Mouse (Mus musculus) heart, postnatal 0 days (tissue): ENCODE measurements around the gene Tmem8b. TPM values are rescaled to one million over a fixed set of nuclear protein-coding genes. Genes with fewer than 3 reads are reported as not detected.
A peak's percentile ranks its signal among the peaks of the same experiment; 100 is the strongest.

Experiments
- ATAC-seq: fragments of 200-750 bp; cut with Nextera tagmentation; 2 replicates; pipeline ENCODE4 v1.8.0; 2017; ENCODE audit warnings: low read depth, moderate number of reproducible peaks, moderate library complexity; ENCODE audit not compliant: insufficient read depth
- DNase-seq: peaks from one replicate; pipeline ENCODE4 v3.0.0-alpha.2; 2016; ENCODE audit warnings: low spot score
- H3K27ac ChIP-seq: fragments of 300-500 bp; sonication (generic); 2 replicates; pipeline ENCODE4 v1.5.1; 2014; ENCODE audit warnings: low read depth, mild to moderate bottlenecking
- H3K27me3 ChIP-seq: fragments of 300-500 bp; sonication (generic); 2 replicates; pipeline ENCODE4 v1.6.1; 2014; ENCODE audit warnings: low read length, mixed read lengths; ENCODE audit not compliant: control insufficient read depth, insufficient read depth
- H3K36me3 ChIP-seq: fragments of 300-500 bp; sonication (generic); replicated peaks from 2 replicates; pipeline ENCODE4 v1.6.1; 2014; ENCODE audit warnings: low read length, mixed read lengths; ENCODE audit not compliant: control insufficient read depth, insufficient read depth
- H3K4me1 ChIP-seq: fragments of 300-500 bp; sonication (generic); 2 replicates; pipeline ENCODE4 v1.6.1; 2014; ENCODE audit warnings: antibody characterized with exemption; ENCODE audit not compliant: control insufficient read depth, insufficient read depth
- H3K4me2 ChIP-seq: fragments of 300-500 bp; sonication (generic); 2 replicates; pipeline ENCODE4 v1.6.1; 2014; ENCODE audit warnings: low read depth, mild to moderate bottlenecking, low read length, moderate library complexity
- H3K4me3 ChIP-seq: fragments of 300-500 bp; sonication (generic); 2 replicates; pipeline ENCODE4 v1.5.1; 2014; ENCODE audit warnings: low read depth, low read length
- H3K9ac ChIP-seq: fragments of 300-500 bp; sonication (generic); replicated peaks from 2 replicates; pipeline ENCODE4 v1.6.1; 2014; ENCODE audit warnings: low read depth, low read length, mixed read lengths
- H3K9me3 ChIP-seq: fragments of 300-500 bp; sonication (generic); replicated peaks from 2 replicates; pipeline ENCODE4 v1.6.1; 2016; ENCODE audit warnings: low read length; ENCODE audit not compliant: control insufficient read depth
- CTCF ChIP-seq: IDR thresholded peaks from 2 replicates; pipeline ENCODE4 v1.5.1; 2016; ENCODE audit warnings: antibody characterized with exemption, control low read depth, low read depth
- EP300 ChIP-seq: IDR thresholded peaks from 2 replicates; pipeline ENCODE4 v1.6.1; 2016; ENCODE audit warnings: antibody characterized with exemption, low read depth
- WGBS: fragments of 180-500 bp; shearing (Covaris S2); extraction: QIAGEN DNeasy Blood & Tissue Kit; methylation state at CpG from one replicate; pipeline ENCODE4 v1.1.7; 2014; 5-methylcytosine and 5-hydroxymethylcytosine counted together
- polyA plus RNA-seq: library from polyadenylated mRNA; unstranded; fragments of >200 nt; fragmentation: Nextera tagmentation; extraction: Ambion mirVana; gene quantifications from 2 replicates; pipeline ENCODE4 v1.2.1, GENCODE M21; 2015
- total RNA-seq: library from RNA; depleted of rRNA; stranded (reverse); fragments of >200 nt; gene quantifications from 2 replicates; pipeline ENCODE4 v1.2.3, GENCODE M21; 2014; ENCODE audit warnings: low replicate concordance

Tmem8b gene
- total and polyA plus RNA-seq, 2 experiments from 2014 or later: 4.9 to 24.9 TPM

DNA sequence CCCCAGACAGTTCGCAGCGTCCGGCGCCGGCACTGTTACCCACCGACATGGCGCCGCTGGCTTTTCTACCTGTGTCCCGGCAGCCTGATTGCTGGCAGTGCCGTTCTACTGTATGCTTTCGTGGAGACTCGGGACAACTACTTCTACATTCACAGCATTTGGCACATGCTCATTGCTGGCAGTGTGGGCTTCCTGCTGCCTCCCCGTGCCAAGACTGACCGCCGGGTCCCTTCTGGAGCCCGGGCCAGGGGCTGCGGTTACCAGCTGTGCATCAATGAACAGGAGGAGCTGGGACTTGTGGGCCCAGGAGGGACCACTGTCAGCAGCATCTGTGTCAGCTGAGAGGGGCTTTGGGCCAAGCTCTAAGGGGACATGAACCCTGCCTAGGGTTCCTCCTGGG lies 21.2 kb downstream of the Tmem8b start:
- no peaks in the 10 kb centered on the region for H3K9me3 ChIP-seq
- no peak overlapping the region for H3K9ac ChIP-seq
- H3K4me1 ChIP-seq: peaks cover 14% of the 10 kb centered on the region; the same call in 1 of the 2 replicates
- no peak overlapping the region for H3K4me3 ChIP-seq
- H3K36me3 ChIP-seq: peaks cover 25% of the 10 kb centered on the region
- WGBS: 90% methylated on average over 17 of the region's 17 CpGs
- H3K4me2 ChIP-seq: no peak overlapping the region
- H3K27me3 ChIP-seq: no peaks in the 10 kb centered on the region
- TF ChIP-seq CTCF (no peak), EP300 (no peak)
- no peak overlapping the region for H3K27ac ChIP-seq
- ATAC-seq (no peak), DNase-seq (no peak)

DNA sequence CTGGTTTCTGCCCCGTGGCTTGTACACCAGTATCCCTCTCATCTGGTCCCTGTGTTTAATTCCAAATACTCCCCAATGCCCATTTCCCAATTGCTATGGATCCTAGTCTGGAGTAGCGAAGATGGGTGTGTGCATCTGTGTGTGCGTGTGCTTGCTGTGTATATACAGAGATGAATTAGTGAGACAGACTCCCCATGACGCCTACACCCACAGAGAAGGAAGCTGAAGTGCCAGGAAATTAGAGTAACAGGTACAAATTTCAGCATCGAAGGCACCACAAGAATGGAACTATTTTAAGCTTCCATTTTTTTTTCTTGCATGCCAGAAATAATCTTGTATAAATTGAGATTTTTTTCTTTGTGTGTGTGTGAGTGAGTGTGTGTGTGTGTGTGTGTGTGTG lies 22.3 kb downstream of the Tmem8b start:
- DNase-seq (no peak), ATAC-seq (no peak)
- Histone ChIP-seq H3K9me3 (no peaks in the 10 kb centered on the region), H3K4me3 (no peak overlapping the region), H3K36me3 (peaks cover 15% of the 10 kb centered on the region; the same call in 1 of the 2 replicates), H3K27ac (no peak overlapping the region), H3K4me1 (peaks cover 14% of the 10 kb centered on the region; the same call in 1 of the 2 replicates), H3K4me2 (no peak overlapping the region), H3K9ac (no peak overlapping the region), H3K27me3 (no peaks in the 10 kb centered on the region)
- 56% methylated on average over 5 of the region's 5 CpGs for WGBS
- no peak for TF ChIP-seq CTCF
- TF ChIP-seq EP300: no peak

DNA sequence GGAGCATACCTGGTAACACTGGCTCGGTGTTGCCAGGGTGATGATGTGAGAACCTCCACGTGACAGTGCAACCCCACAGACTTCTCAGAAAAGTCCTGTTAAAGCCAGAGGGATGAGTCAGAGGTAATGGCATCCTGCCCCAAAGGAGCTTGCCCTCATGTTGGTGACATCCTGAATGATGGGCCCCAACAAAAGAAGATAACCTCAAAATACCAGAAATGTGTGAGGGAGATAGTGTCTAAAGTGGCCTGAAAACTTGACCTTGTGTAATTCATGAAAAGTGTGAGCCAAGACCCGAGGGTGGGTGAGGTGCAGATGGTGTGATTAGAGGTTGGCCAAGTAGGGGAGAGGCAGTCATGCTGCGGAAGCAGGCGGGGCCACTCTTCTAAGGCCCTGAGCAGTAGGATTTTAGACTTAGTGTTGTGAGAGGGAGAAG lies 25.1 kb downstream of the Tmem8b start:
- TF ChIP-seq EP300 (no peak), CTCF (no peak)
- no peak overlapping the region for H3K9ac ChIP-seq
- H3K4me2 ChIP-seq: no peak overlapping the region
- 39% methylated on average over 5 of the region's 5 CpGs for WGBS
- H3K27ac ChIP-seq: no peak overlapping the region
- peaks cover 14% of the 10 kb centered on the region; the same call in 1 of the 2 replicates for H3K4me1 ChIP-seq
- no peak for DNase-seq
- no peak overlapping the region for H3K4me3 ChIP-seq
- ATAC-seq: peak; percentile 25; the same call in 1 of the 2 replicates
- H3K36me3 ChIP-seq: peaks cover 11% of the 10 kb centered on the region; the same call in 1 of the 2 replicates
- H3K27me3 ChIP-seq: no peaks in the 10 kb centered on the region
- no peaks in the 10 kb centered on the region for H3K9me3 ChIP-seq

DNA sequence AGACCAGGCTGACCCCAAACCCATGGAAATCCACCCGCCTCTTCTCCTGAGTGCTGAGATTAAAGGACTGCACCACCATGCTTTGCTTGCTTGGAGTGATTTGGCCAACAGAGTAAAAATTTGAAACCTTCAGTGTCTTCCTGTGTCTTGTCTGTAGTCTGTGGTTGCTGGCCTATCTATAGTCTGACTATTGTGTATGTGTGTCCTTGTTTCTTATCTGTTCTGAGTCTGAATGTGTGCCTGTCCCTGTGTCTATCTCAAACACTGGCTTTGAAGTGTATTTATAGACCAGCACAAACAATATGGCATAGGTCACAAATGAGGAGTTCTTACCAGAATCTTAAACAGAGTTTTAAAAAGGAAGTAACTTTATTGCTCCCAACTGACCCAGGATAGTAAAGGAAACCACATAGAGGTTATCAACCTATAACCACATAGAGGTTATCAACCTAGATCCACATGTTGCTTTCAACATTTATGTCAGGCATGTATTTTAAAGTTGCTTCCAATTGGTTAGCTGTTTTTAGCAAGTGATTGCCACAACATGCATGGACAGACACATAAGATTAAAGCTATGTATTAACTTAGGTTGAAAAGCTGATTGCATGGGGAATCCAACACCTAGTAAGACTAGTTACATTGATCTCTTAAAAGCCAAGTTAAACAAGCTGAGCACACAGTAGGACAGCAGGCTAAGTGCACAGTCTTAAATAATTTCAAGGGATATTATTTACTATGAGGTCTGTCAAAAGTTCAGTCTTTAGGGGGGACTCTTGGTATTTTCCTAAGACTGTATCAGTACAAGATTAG lies 25.9 kb downstream of the Tmem8b start:
- Histone ChIP-seq H3K9ac (no peak overlapping the region), H3K27ac (no peak overlapping the region), H3K4me3 (no peak overlapping the region), H3K4me1 (peaks cover 14% of the 10 kb centered on the region; the same call in 1 of the 2 replicates), H3K4me2 (no peak overlapping the region), H3K9me3 (no peaks in the 10 kb centered on the region), H3K36me3 (peaks cover 7% of the 10 kb centered on the region; the same call in 1 of the 2 replicates), H3K27me3 (no peaks in the 10 kb centered on the region)
- TF ChIP-seq EP300 (no peak), CTCF (no peak)
- ATAC-seq (no peak), DNase-seq (no peak)
- 85% methylated on average over 1 of the region's 1 CpGs for WGBS

DNA sequence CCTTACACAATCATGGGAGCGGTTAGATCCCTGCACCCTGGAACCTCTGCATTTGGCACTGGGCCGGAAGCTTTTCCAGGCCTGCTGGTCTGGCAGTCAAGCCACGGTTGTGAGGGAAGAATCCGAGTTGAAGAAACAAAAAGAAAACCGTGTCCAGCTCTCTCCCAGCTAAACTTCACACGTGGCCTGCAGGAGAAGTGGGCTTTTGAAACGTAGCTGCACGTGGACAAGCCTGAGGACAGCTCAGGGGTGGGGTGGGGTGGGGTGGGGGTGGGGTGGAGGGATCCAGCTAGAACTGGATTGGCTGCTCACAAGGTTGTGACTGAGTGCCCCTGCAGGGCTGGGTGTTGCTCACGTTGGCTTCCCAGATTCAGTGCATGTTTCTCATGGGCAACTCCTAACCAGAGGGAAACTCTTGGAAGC lies 26.5 kb downstream of the Tmem8b start:
- peaks cover 14% of the 10 kb centered on the region; the same call in 1 of the 2 replicates for H3K4me1 ChIP-seq
- H3K9me3 ChIP-seq: no peaks in the 10 kb centered on the region
- H3K27me3 ChIP-seq: no peaks in the 10 kb centered on the region
- no peak overlapping the region for H3K9ac ChIP-seq
- 0 out of 2 replicates have a peak, but pooled peaks cover 1% of the 10 kb centered on the region for H3K36me3 ChIP-seq
- H3K27ac ChIP-seq: no peak overlapping the region
- 13% methylated on average over 9 of the region's 9 CpGs for WGBS
- H3K4me2 ChIP-seq: no peak overlapping the region
- DNase-seq (peak; percentile 40), ATAC-seq (peak; percentile 76)
- TF ChIP-seq CTCF (no peak), EP300 (no peak)
- no peak overlapping the region for H3K4me3 ChIP-seq
